Mouse (Mus musculus): ENCODE measurements around the gene Usp43. TPM values are rescaled to one million over a fixed set of nuclear protein-coding genes. Genes with fewer than 3 reads are reported as not detected.

The Usp43 gene
- total RNA-seq, 2 experiments from 2014 or later, result 20.5 to 25.4 TPM

- no peak for DNase-seq (ENCODE audit: extremely low spot score in 1 of 2, low spot score in 2 of 2)
- intact Hi-C loops (cut with DNase I), result no loop called here
Measured at GRCm38 (mm10) chr11:67831820-67832219, 90.1 kb downstream of the Usp43 start.

- DNase-seq (ENCODE audit: extremely low spot score in 1 of 2, low spot score in 2 of 2), result no peak
- intact Hi-C loops (cut with DNase I), result no loop called here
Measured at GRCm38 (mm10) chr11:67829530-67829929, 92.4 kb downstream of the Usp43 start.

DNA sequence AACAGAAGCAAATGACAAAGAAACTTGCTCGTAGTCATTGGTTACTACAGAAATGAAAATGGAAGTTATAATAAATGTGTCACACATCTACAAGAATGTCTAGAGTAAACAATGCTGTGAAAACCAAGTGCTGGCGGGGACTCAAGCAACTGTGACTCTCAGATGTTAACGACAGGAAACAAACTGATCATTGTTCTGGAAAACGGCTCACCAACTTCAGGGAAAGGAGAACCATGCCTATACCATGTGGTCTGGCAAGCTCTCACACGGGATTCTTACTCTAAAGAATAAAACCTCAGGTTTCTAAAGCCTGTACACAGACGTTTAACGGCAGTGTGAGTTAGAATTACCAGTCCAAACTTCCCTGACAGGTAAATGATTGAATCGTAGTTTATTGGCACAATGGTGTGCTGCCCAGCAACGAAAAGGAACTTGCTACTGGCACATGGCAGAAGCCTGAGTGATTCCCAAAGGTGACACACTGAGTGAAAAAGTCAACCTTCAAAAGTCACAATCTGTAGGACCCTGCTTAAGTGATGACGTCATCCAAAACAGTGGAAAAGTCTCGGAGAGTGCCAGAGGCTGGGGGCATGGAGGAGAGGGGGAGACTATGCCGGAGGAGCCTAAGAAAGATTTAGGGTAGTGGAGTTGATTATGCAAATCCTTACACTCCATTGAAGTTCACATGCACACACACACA, 93.4 kb downstream of the Usp43 start:
- intact Hi-C loops (cut with DNase I), result no loop called here
- no peak for DNase-seq (ENCODE audit: extremely low spot score in 1 of 2, low spot score in 2 of 2)

DNA sequence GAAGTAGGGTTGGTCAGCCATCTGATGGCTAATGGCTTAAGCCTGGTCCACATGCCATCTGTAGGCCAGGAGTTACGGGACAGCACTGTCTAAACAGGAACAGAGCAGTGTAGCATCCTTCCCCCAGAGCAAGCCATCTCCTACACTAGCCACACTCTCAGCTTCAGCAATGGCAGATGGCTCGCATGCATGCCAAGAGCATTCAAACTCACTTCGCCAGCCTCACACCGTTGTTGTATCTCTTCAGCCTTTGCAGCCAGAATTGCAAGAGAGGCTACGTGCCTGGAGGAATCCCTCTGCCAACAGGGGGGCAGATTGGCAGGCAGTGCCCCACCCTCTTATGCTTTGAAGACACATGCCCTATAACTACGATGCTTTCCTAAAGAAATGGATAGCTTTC, 100.4 kb downstream of the Usp43 start:
- peak in 1 of 2 experiments; percentile 34 for DNase-seq (ENCODE audit: extremely low spot score in 1 of 2, low spot score in 2 of 2)
- intact Hi-C loops (cut with DNase I), result loop anchor here (2.0 to 5.0 kb wide), 3 partner anchors 36 to 101 kb away; partner anchors contain the start of gene Usp43

- intact Hi-C loops (cut with DNase I), result loop anchor here (2.0 to 5.0 kb wide), 3 partner anchors 37 to 103 kb away; partner anchors contain the start of gene Usp43
- peak in 1 of 2 experiments; percentile 80 for DNase-seq (ENCODE audit: extremely low spot score in 1 of 2, low spot score in 2 of 2)
Measured at GRCm38 (mm10) chr11:67820221-67820620, 101.7 kb downstream of the Usp43 start.

DNA sequence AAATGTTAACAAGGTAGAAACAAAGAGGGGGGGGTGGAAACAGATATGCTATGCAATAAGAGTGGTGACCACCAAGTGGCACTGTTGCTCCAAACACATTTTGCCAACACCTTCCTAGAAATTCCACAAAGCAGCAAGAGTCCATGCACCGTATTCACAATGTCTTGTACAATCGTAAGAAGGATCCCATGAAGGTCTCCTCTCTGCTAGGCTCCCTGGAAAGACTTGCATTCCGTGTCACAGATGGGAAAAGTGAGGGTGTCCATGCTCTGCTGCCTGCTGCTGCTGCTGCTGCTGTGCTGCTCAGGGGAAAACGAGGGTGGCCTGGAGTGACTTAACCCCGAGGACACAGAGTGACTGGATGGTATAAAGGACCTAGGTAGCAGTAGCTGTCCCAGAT, 102.3 kb downstream of the Usp43 start:
- peak; percentile 36 to 41 for DNase-seq (ENCODE audit: extremely low spot score in 1 of 2, low spot score in 2 of 2)
- intact Hi-C loops (cut with DNase I), result loop anchor here (2.0 to 10.0 kb wide), 5 partner anchors 38 to 705 kb away; partner anchors contain the start of genes Ntn1 and Usp43

DNA sequence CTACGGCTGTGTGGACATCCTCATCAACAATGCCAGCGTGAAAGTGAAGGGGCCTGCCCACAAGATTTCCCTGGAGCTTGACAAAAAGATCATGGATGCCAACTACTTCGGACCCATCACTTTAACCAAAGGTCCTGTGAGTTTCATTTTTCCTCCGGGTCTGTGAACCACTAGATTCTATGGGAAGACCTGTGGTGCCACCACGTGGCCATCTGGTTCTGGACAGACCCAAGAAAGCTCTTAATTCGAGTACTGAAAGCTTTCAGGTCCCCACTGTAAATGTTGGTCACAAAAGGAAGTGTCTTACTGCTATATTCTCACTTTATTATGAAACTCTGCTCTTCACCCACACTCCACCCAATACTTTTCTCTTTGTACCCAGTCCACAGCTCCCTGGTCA, 110.4 kb downstream of the Usp43 start:
- intact Hi-C loops (cut with DNase I), result loop anchor here (10.0 kb wide), 2 partner anchors 593 to 697 kb away; partner anchors contain the start of gene Ntn1

DNA sequence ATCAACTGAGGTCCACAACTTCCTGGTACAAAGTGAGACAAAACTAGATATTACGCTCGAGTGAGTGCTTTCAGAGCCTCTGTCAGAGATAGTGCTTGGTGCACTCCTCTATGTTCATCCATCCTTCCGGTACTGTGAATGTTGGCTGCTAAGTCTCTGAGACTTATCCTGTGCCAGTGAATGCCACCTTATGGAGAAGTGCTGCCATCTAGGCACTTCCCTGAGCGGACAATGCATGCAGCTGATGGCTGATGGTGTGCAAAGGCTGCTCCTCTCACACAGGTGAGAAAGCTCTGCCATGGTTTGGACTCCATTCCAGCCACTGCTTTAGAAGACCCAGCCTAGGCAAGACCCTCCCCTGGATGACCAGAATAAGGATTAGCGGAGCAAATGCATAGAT, 113.9 kb downstream of the Usp43 start:
- no peak for DNase-seq (ENCODE audit: extremely low spot score in 1 of 2, low spot score in 2 of 2)
- intact Hi-C loops (cut with DNase I), result no loop called here

More for the DNA sequence above, 110.4 kb downstream of the Usp43 start:
- no peak for DNase-seq (ENCODE audit: extremely low spot score in 1 of 2, low spot score in 2 of 2)

GRCm38 (mm10) chr11:67806832-67807597, 114.9 kb downstream of the Usp43 start:
- no peak for DNase-seq (ENCODE audit: extremely low spot score in 1 of 2, low spot score in 2 of 2)
- intact Hi-C loops (cut with DNase I), result no loop called here

GRCm38 (mm10) chr11:67805538-67805937, 116.4 kb downstream of the Usp43 start:
- intact Hi-C loops (cut with DNase I), result no loop called here
- DNase-seq (ENCODE audit: extremely low spot score in 1 of 2, low spot score in 2 of 2), result no peak

Other genes with a start within 250 kb of the Usp43 start
- 1 to 10 TPM; 2.8 to 3.0 TPM for gene Rcvrn, start 226.8 kb downstream of the Usp43 start, total RNA-seq (2021)
- gene Glp2r, start 151.0 kb downstream of the Usp43 start, total RNA-seq (2021), result 1 to 10 TPM; 1.9 to 2.3 TPM
- gene Gsg1l2, start 147.5 kb downstream of the Usp43 start, total RNA-seq (2021), result not detected
- gene Dhrs7c, start 124.0 kb downstream of the Usp43 start, total RNA-seq (2021), result under 1 TPM; 0.41 to 0.65 TPM
- gene Cfap52, start 43.5 kb upstream of the Usp43 start, total RNA-seq (2021), result 1 to 10 TPM; 7.2 to 9.9 TPM
- 10 to 100 TPM; 28.1 to 28.4 TPM for gene Stx8, start 44.0 kb upstream of the Usp43 start, total RNA-seq (2021)

Measured in left cerebral cortex, postnatal 10 days (tissue).